Mouse (Mus musculus) G1E-ER4 (cell line): Measurements from ENCODE around the gene Wdr59. TPM values are rescaled to one million over a fixed set of nuclear protein-coding genes. Genes with fewer than 3 reads are reported as not detected.

Experiments
- GATA1 ChIP-seq: IDR thresholded peaks from one replicate; pipeline ENCODE4 v1.8.0; 2012; ENCODE audit warnings: low read length, inconsistent platforms
- polyA plus RNA-seq: library from polyadenylated mRNA; stranded (reverse); fragments of >175 nt; gene quantifications from 2 replicates; pipeline ENCODE4 v1.2.3, GENCODE M21; 2012

Gene Wdr59
- polyA plus RNA-seq, 1 experiment = 2.7 TPM

GRCm38 (mm10) chr8:111469013-111469412, 52.9 kb downstream of the Wdr59 start:
- no peak for TF ChIP-seq GATA1

- no peak for TF ChIP-seq GATA1
These were observed 56.6 kb downstream of the Wdr59 start for GRCm38 (mm10) chr8:111465341-111465740.

GRCm38 (mm10) chr8:111464526-111464925, 57.4 kb downstream of the Wdr59 start:
- TF ChIP-seq GATA1 = no peak

GRCm38 (mm10) chr8:111449671-111450070, 72.2 kb downstream of the Wdr59 start:
- no peak for TF ChIP-seq GATA1

- no peak for TF ChIP-seq GATA1
These were observed 75.8 kb downstream of the Wdr59 start for GRCm38 (mm10) chr8:111445960-111446660.

- TF ChIP-seq GATA1 = peak; percentile 48
These were observed 76.3 kb downstream of the Wdr59 start for GRCm38 (mm10) chr8:111445558-111445957.

- TF ChIP-seq GATA1 = no peak
These were observed 77.6 kb downstream of the Wdr59 start for GRCm38 (mm10) chr8:111444245-111444644.

- no peak for TF ChIP-seq GATA1
These were observed 82.7 kb downstream of the Wdr59 start for GRCm38 (mm10) chr8:111439189-111439588.

- TF ChIP-seq GATA1 = no peak
These were observed 86.6 kb downstream of the Wdr59 start for GRCm38 (mm10) chr8:111435071-111435828.

GRCm38 (mm10) chr8:111424646-111425045, 97.2 kb downstream of the Wdr59 start:
- TF ChIP-seq GATA1 = no peak

- TF ChIP-seq GATA1 = no peak
These were observed 97.7 kb downstream of the Wdr59 start for GRCm38 (mm10) chr8:111424181-111424580.

- no peak for TF ChIP-seq GATA1
These were observed 99.3 kb downstream of the Wdr59 start for GRCm38 (mm10) chr8:111422614-111423013.

GRCm38 (mm10) chr8:111419171-111419570, 102.7 kb downstream of the Wdr59 start:
- TF ChIP-seq GATA1 = no peak

- no peak for TF ChIP-seq GATA1
These were observed 103.3 kb downstream of the Wdr59 start for GRCm38 (mm10) chr8:111418601-111419000.

GRCm38 (mm10) chr8:111417222-111417621, 104.7 kb downstream of the Wdr59 start:
- TF ChIP-seq GATA1 = no peak

GRCm38 (mm10) chr8:111403391-111403790, 118.5 kb downstream of the Wdr59 start:
- no peak for TF ChIP-seq GATA1

Other genes with a start within 250 kb of the Wdr59 start
- 3.5 and 3.7 TPM in 2 replicates for gene Rfwd3, start 221.9 kb downstream of the Wdr59 start, polyA plus RNA-seq
- not detected in 2 replicates for gene Mlkl, start 183.9 kb downstream of the Wdr59 start, polyA plus RNA-seq
- gene Fa2h, start 128.3 kb downstream of the Wdr59 start, polyA plus RNA-seq = not detected in 2 replicates
- gene Znrf1, start 14.0 kb upstream of the Wdr59 start, polyA plus RNA-seq = 36.4 and 44.3 TPM in 2 replicates
- gene Ldhd, start 108.3 kb upstream of the Wdr59 start, polyA plus RNA-seq = not detected in 2 replicates
- 5.4 and 7.2 TPM in 2 replicates for gene Zfp1, start 121.3 kb upstream of the Wdr59 start, polyA plus RNA-seq
- gene Ctrb1, start 168.9 kb upstream of the Wdr59 start, polyA plus RNA-seq = not detected in 2 replicates
- 0.43 and 0.63 TPM in 2 replicates for gene Bcar1, start 221.7 kb upstream of the Wdr59 start, polyA plus RNA-seq